Mouse (Mus musculus) lung, postnatal 0 days (tissue): Measurements from ENCODE around the gene Trcg1.

Source experiments
- CTCF ChIP-seq: IDR thresholded peaks from 2 replicates; pipeline ENCODE4 v1.5.1; 2016; ENCODE audit warnings: antibody characterized with exemption, mild to moderate bottlenecking
- EP300 ChIP-seq: IDR thresholded peaks from 2 replicates; pipeline ENCODE4 v1.6.1; 2016; ENCODE audit warnings: antibody characterized with exemption, mild to moderate bottlenecking, control low read depth

- TF ChIP-seq CTCF, result no peak
- no peak for TF ChIP-seq EP300
Observed at GRCm38 (mm10) chr9:57297938-57298337, 61.6 kb downstream of the Trcg1 start.
